Mouse (Mus musculus) left cerebral cortex, adult 2 months (tissue): ENCODE measurements around the gene Scd3. TPM values are rescaled to one million over a fixed set of nuclear protein-coding genes. Genes with fewer than 3 reads are reported as not detected.

Experiments used
- DNase-seq, 2 experiments: peaks; one replicate each; pipeline ENCODE4 v3.0.0; 2021 to 2022; ENCODE audit warnings: low spot score in 2 of 2, mixed read lengths in 1 of 2; ENCODE audit errors: extremely low spot score in 1 of 2
- H3K27ac ChIP-seq: fragments of 200-600 bp; 2 replicates; pipeline ENCODE4 v1.8.1; 2022
- H3K4me3 ChIP-seq: fragments of 200-600 bp; 2 replicates; pipeline ENCODE4 v1.8.1; 2022
- CTCF ChIP-seq: fragments of 200-600 bp; IDR thresholded peaks from 2 replicates; pipeline ENCODE4 v1.8.1; 2022; ENCODE audit warnings: antibody characterized with exemption, mild to moderate bottlenecking, moderate library complexity
- intact Hi-C: fragments of 180-260 bp; cut with DNase I; formaldehyde crosslinking; loops from one replicate; pipeline ENCODE4 v1.15.1; 2025
- total RNA-seq, 2 experiments: library from RNA; stranded (reverse); gene quantifications; 2 replicates each; pipeline ENCODE4 v1.2.3; 2021

Gene Scd3
- total RNA-seq, 2 experiments from 2014 or later, result 3.3 to 3.8 TPM

- no peak for DNase-seq
- Histone ChIP-seq H3K4me3 (no peak overlapping the region), H3K27ac (no peak overlapping the region)
- TF ChIP-seq CTCF, result no peak
- intact Hi-C loops, result loop anchor here (5.0 kb wide), 1 partner anchor 100 kb away; no protein-coding TSS in a partner anchor
Observed at GRCm38 (mm10) chr19:44197053-44197852, 5.8 kb upstream of the Scd3 start.

DNA sequence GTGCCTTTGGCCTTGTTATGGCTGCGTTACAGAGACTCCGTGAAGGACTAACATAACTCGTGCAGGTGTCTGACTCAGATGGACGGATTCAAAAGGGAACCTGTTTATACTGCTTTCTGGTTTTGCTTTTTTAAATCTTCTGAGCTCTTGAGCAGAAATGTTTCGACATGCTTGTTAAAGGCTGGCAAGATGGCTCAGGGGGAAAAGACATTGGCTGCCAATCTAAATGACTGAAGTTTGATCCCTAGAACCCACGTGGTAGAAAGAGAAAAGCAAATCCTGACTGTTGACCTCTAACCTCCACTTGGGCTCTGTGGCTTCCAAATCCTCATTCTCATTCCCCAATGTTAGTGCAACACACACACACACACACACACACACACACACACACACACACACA is 4.6 kb upstream of the Scd3 start:
- no peak for TF ChIP-seq CTCF
- no peak overlapping the region for H3K27ac ChIP-seq
- intact Hi-C loops, result loop anchor here (5.0 kb wide), 1 partner anchor 99 kb away; no protein-coding TSS in a partner anchor
- no peak for DNase-seq
- no peak overlapping the region for H3K4me3 ChIP-seq

DNA sequence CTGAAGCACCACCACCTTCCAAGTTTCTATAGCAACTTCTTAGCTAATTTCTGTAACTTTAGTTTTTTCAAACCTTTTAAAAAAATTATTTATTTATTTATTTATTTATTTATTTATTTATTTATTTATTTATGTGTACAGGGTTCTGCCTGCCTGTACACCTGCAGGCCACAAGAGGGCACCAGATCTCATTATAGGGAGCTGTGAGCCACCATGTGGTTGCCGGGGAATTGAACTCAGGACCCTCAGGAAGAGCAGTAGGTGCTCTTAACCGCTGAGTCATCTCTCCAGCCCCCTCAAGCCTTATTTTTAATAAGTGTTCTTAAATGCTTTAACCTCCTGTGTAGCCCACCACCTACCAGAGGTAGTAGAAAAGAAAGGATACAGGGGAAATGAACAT is 4.1 kb upstream of the Scd3 start:
- peak; percentile 59 for TF ChIP-seq CTCF
- intact Hi-C loops, result loop anchor here (5.0 kb wide), 1 partner anchor 98 kb away; no protein-coding TSS in a partner anchor
- Histone ChIP-seq H3K4me3 (no peak overlapping the region), H3K27ac (no peak overlapping the region)
- no peak for DNase-seq

- intact Hi-C loops, result no loop called here
- no peak overlapping the region for H3K27ac ChIP-seq
- H3K4me3 ChIP-seq, result no peak overlapping the region
- DNase-seq, result no peak
- TF ChIP-seq CTCF, result no peak; the same call in 1 of the 2 replicates
Observed at GRCm38 (mm10) chr19:44207079-44207478, 4.0 kb downstream of the Scd3 start.

DNA sequence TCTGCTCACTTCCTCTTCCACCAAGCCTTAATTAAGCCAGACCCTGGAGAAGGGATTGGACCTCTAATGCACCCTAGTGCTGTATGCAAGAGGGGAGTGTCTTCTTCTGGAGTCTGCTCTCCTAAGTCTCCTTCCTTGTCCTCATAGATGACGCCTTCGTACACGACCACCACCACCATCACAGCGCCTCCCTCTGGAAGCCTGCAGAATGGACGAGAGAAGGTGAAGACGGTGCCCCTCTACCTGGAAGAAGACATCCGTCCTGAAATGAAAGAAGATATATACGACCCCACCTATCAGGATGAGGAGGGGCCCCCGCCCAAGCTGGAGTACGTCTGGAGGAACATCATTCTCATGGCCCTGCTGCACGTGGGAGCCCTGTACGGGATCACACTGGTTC is 12.2 kb downstream of the Scd3 start:
- TF ChIP-seq CTCF, result no peak
- no peak for DNase-seq
- Histone ChIP-seq H3K4me3 (no peak overlapping the region), H3K27ac (no peak overlapping the region)
- intact Hi-C loops, result no loop called here

- TF ChIP-seq CTCF, result no peak
- Histone ChIP-seq H3K27ac (no peak overlapping the region), H3K4me3 (no peak overlapping the region)
- DNase-seq, result no peak
- intact Hi-C loops, result no loop called here
Observed at GRCm38 (mm10) chr19:44217958-44218525, 15.0 kb downstream of the Scd3 start.

GRCm38 (mm10) chr19:44225728-44226127 is 22.7 kb downstream of the Scd3 start:
- intact Hi-C loops, result no loop called here
- no peak for TF ChIP-seq CTCF
- Histone ChIP-seq H3K27ac (no peak overlapping the region), H3K4me3 (no peak overlapping the region)
- DNase-seq, result no peak

DNA sequence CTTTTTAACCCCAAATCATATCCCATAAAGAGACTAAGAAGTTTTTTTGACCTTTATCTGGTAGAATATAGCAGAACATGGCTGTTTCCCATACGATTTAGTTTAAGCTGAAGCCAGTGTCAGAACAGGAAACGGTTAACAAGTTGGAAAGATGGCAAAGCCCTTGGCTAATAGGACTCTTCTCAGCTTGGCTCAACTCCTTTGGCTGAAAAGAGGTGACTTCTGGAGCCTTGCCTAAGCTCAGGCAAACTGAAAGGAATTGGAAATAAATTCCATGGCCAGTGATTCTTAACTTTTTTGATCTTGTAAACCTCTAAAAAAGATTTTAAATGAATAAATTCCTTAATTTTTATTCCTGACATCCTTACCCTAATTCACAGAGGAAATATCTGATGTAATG is 26.7 kb downstream of the Scd3 start:
- no peak for DNase-seq
- no peak for TF ChIP-seq CTCF
- no peak overlapping the region for H3K4me3 ChIP-seq
- intact Hi-C loops, result no loop called here
- H3K27ac ChIP-seq, result no peak overlapping the region

- Histone ChIP-seq H3K4me3 (no peak overlapping the region), H3K27ac (no peak overlapping the region)
- no peak for TF ChIP-seq CTCF
- intact Hi-C loops, result no loop called here
- no peak for DNase-seq
Observed at GRCm38 (mm10) chr19:44230212-44230611, 27.1 kb downstream of the Scd3 start.

DNA sequence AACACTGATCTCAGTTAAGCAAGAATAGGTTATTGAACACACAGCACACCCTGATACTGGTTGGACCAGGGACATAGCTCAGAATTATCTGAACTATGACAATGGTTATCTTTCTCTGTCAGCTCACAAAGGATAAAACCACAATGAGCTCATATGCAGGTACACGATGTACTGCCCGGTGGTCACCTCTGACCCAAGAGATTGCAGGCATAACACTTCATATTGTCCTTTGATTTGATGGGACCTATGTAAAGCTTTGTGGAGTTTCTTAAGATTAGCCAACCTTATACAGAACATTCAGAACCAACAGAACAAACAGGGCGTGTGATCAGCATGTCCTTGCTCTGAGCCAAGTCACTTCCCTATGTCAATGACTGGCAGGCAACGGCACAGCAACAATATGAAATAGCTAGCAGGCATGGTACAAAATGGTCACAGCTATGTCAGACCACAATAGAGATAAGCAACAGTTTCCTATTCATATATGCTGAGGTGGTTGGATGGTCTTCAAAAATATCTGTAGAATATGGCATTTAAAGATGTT is 28.6 kb downstream of the Scd3 start:
- Histone ChIP-seq H3K27ac (no peak overlapping the region), H3K4me3 (no peak overlapping the region)
- intact Hi-C loops, result no loop called here
- TF ChIP-seq CTCF, result no peak
- no peak for DNase-seq

DNA sequence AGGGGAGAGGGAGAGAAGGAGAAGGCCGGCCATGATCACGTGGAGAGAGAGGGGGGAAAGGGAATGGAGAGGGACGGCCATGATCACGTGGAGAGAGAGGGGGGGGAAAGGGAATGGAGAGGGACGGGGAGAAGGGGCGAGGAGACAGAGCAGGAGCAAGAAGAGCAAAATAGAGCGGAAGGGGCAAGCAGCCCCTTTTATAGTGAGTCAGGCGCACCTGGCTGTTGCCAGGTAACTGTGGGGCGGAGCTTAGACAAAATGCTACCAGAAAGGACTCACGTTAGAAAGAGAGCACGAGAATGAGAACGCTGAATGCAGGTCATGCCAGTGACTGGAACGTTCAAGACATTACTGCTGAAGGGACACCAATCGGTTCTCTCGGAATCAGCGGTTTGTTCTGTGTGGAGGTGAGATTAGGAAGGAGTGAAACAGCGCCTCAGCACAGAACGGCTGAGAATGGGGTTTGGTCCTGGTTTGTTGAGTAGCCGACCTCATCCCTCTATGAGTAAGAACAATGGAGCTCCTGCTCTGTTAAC is 34.5 kb downstream of the Scd3 start:
- H3K4me3 ChIP-seq, result peak overlapping the region; percentile 22
- intact Hi-C loops, result no loop called here
- H3K27ac ChIP-seq, result peak overlapping the region; percentile 67
- DNase-seq, result peak in 1 of 2 experiments; percentile 24
- no peak for TF ChIP-seq CTCF

GRCm38 (mm10) chr19:44238906-44239305 is 35.8 kb downstream of the Scd3 start:
- no peak for TF ChIP-seq CTCF
- H3K4me3 ChIP-seq, result no peak overlapping the region
- no peak for DNase-seq
- intact Hi-C loops, result no loop called here
- no peak overlapping the region for H3K27ac ChIP-seq
